Mouse (Mus musculus) lung, postnatal 0 days (tissue): Measurements from ENCODE around the gene Slc7a15.

ENCODE experiments used
- CTCF ChIP-seq: IDR thresholded peaks from 2 replicates; pipeline ENCODE4 v1.5.1; 2016; ENCODE audit warnings: antibody characterized with exemption, mild to moderate bottlenecking
- EP300 ChIP-seq: IDR thresholded peaks from 2 replicates; pipeline ENCODE4 v1.6.1; 2016; ENCODE audit warnings: antibody characterized with exemption, mild to moderate bottlenecking, control low read depth

DNA sequence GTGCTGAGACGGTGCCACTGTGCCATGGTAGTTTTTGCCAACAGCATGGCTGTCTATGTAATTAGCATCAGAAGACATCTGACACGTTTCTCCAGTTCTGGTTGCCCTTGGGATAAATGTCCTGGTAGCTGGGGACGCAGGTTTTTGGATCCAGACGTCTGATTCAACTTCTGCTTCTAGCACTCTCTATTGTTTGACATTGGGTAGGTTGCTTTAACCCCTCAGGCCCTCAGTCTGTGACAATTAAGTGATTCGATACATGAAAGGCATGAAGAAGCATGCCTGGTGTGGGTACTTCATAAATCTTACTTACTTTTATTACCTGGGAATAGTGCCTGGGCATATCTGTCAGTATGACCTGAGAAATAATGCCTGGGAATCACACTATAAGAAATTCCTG lies 74.8 kb downstream of the Slc7a15 start:
- TF ChIP-seq EP300 (no peak), CTCF (no peak)
